Mouse (Mus musculus) CH12.LX (cell line): ENCODE results near the gene Dppa5a.

ENCODE experiments used
- CHD2 ChIP-seq: IDR thresholded peaks from 2 replicates; pipeline ENCODE4 v1.6.1; 2011; ENCODE audit warnings: low read length, improper control_type of control experiment
- CTCF ChIP-seq, 2 experiments: IDR thresholded peaks in 1 of 2; conservative IDR thresholded peaks in 1 of 2; 2 replicates each; pipeline ENCODE4 v1.5.1; 2011 to 2012; ENCODE audit warnings: low read depth in 2 of 2, low read length in 2 of 2, improper control_type of control experiment in 1 of 2, inconsistent platforms in 1 of 2, mild to moderate bottlenecking in 1 of 2, moderate library complexity in 1 of 2
- POLR2A ChIP-seq: IDR thresholded peaks from 2 replicates; pipeline ENCODE4 v1.6.1; 2011; ENCODE audit warnings: low read depth, mild to moderate bottlenecking, improper control_type of control experiment, low read length
- SIN3A ChIP-seq: IDR thresholded peaks from 2 replicates; pipeline ENCODE4 v1.6.1; 2012; ENCODE audit warnings: low read length, improper control_type of control experiment, inconsistent platforms

DNA sequence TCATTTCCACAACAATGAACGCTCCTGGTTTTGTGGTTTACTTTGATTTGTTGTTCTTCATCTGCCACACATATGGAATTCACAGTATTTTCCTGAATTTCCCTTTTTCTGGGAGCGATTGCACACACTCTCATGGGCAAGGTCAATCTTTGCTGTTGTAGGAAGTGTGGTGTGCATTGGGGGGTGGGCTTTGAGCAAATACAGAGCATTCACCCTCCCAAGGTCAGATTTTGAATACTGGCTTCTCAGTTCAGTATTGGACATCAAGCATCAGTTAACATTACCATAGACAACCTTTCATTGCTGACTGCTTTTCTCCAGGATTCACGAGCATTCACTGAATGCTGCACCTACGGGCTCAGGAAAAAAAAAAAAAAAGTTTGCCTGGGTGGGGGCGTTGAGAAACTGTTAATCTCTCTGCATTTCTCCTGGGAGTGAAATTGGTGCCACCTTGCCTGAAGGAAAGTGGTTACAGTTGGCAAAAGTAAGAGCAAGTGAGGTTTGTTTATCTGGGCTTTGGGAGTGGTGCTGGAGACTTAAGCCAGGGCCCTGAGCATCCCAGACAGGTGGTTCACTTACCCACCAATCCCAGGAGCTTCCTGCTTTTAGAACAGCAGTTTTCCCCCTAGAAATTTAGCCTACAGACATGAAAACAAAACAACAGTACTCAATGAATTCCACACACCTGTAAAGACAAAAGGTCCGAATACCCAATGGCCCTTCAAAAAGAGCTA lies 8.1 kb downstream of the Dppa5a start:
- TF ChIP-seq POLR2A = no peak
- no peak for TF ChIP-seq CTCF (conservative IDR thresholded peaks at IDR 0.05 in 1 of 2, IDR thresholded peaks at IDR 0.05 in 1 of 2; ENCODE audit: low read depth in 2 of 2, low read length in 2 of 2)
- no peak for TF ChIP-seq CHD2
- no peak for TF ChIP-seq SIN3A
